Mouse (Mus musculus): Measurements from ENCODE around the gene Fbxw9. TPM values are rescaled to one million over a fixed set of nuclear protein-coding genes. Genes with fewer than 3 reads are reported as not detected.

Gene Fbxw9
- polyA plus RNA-seq, 1 experiment from 2014 or later: 50.8 TPM

GRCm38 (mm10) chr8:85043619-85044018 lies 16.2 kb upstream of the Fbxw9 start:
- Histone ChIP-seq H3K9me3 (no peaks in the 10 kb centered on the region), H3K4me2 (no peak overlapping the region), H3K9ac (no peak overlapping the region), H3K4me3 (no peak overlapping the region), H3K27me3 (no peaks in the 10 kb centered on the region), H3K36me3 (peaks cover 79% of the 10 kb centered on the region), H3K27ac (replicated peaks) (no peak overlapping the region), H3K4me1 (replicated peaks) (peaks cover 8% of the 10 kb centered on the region)
- ATAC-seq (ENCODE audit: low read depth): no peak
- 89% methylated on average over 6 of the region's 6 CpGs for WGBS

- Histone ChIP-seq H3K9me3 (no peaks in the 10 kb centered on the region), H3K4me1 (replicated peaks) (peaks cover 21% of the 10 kb centered on the region), H3K4me2 (no peak overlapping the region), H3K36me3 (peaks cover 51% of the 10 kb centered on the region), H3K27me3 (no peaks in the 10 kb centered on the region), H3K4me3 (no peak overlapping the region), H3K9ac (no peak overlapping the region), H3K27ac (replicated peaks) (no peak overlapping the region)
- WGBS: 83% methylated on average over 7 of the region's 7 CpGs
- ATAC-seq (ENCODE audit: low read depth): no peak
These were observed 2.5 kb upstream of the Fbxw9 start for GRCm38 (mm10) chr8:85057367-85057766.

- Histone ChIP-seq H3K4me3 (no peak overlapping the region), H3K4me2 (no peak overlapping the region), H3K4me1 (replicated peaks) (peaks cover 22% of the 10 kb centered on the region), H3K27me3 (no peaks in the 10 kb centered on the region), H3K9ac (no peak overlapping the region), H3K27ac (replicated peaks) (no peak overlapping the region), H3K9me3 (no peaks in the 10 kb centered on the region), H3K36me3 (peaks cover 47% of the 10 kb centered on the region)
- WGBS: 95% methylated on average over 4 of the region's 4 CpGs
- ATAC-seq (ENCODE audit: low read depth): no peak
These were observed 2.7 kb downstream of the Fbxw9 start for GRCm38 (mm10) chr8:85062603-85063002.

- Histone ChIP-seq H3K4me2 (no peak overlapping the region), H3K9me3 (no peaks in the 10 kb centered on the region), H3K36me3 (peaks cover 57% of the 10 kb centered on the region), H3K27me3 (no peaks in the 10 kb centered on the region), H3K27ac (replicated peaks) (no peak overlapping the region), H3K4me3 (no peak overlapping the region), H3K9ac (no peak overlapping the region), H3K4me1 (replicated peaks) (peaks cover 22% of the 10 kb centered on the region)
- WGBS: 49% methylated on average over 2 of the region's 2 CpGs
- ATAC-seq (ENCODE audit: low read depth): no peak
These were observed 5.4 kb downstream of the Fbxw9 start for GRCm38 (mm10) chr8:85065213-85065612.

GRCm38 (mm10) chr8:85067155-85067554 lies 7.3 kb downstream of the Fbxw9 start:
- no peak overlapping the region for H3K9ac ChIP-seq
- ATAC-seq (ENCODE audit: low read depth): no peak
- no peak overlapping the region for H3K4me3 ChIP-seq
- H3K4me2 ChIP-seq: no peak overlapping the region
- 93% methylated on average over 2 of the region's 2 CpGs for WGBS
- no peaks in the 10 kb centered on the region for H3K9me3 ChIP-seq
- H3K27ac ChIP-seq (replicated peaks): no peak overlapping the region
- no peaks in the 10 kb centered on the region for H3K27me3 ChIP-seq
- peaks cover 13% of the 10 kb centered on the region for H3K4me1 ChIP-seq (replicated peaks)
- peaks cover 57% of the 10 kb centered on the region for H3K36me3 ChIP-seq

- Histone ChIP-seq H3K36me3 (peaks cover 52% of the 10 kb centered on the region), H3K27me3 (no peaks in the 10 kb centered on the region), H3K4me2 (no peak within 1 kb of the TSS), H3K9ac (no peak within 1 kb of the TSS), H3K4me1 (replicated peaks) (peaks cover 18% of the 10 kb centered on the region), H3K9me3 (no peaks in the 10 kb centered on the region), H3K27ac (replicated peaks) (no peak within 1 kb of the TSS), H3K4me3 (no peak within 1 kb of the TSS)
- no peak for ATAC-seq (ENCODE audit: low read depth)
These were observed 8.1 kb downstream of the Fbxw9 start, which contains the start of gene Gm5741 for GRCm38 (mm10) chr8:85067982-85068381. Gm5741 (minus strand) TSS chr8:85067982.

GRCm38 (mm10) chr8:85071041-85071440 lies 11.2 kb downstream of the Fbxw9 start:
- H3K4me3 ChIP-seq: peak overlapping the region; percentile 82
- peak overlapping the region; percentile 59 for H3K4me2 ChIP-seq
- H3K9me3 ChIP-seq: no peaks in the 10 kb centered on the region
- H3K36me3 ChIP-seq: peaks cover 54% of the 10 kb centered on the region
- H3K27me3 ChIP-seq: no peaks in the 10 kb centered on the region
- peaks cover 24% of the 10 kb centered on the region for H3K4me1 ChIP-seq (replicated peaks)
- whole genome bisulfite sequencing: 83% methylated on average over 5 of the region's 5 CpGs
- H3K9ac ChIP-seq: peak overlapping the region; percentile 50; the same call in 1 of the 2 replicates
- ATAC-seq (ENCODE audit: low read depth): no peak
- peak overlapping the region; percentile 93 for H3K27ac ChIP-seq (replicated peaks)

- Histone ChIP-seq H3K9ac (peak within 1 kb of the TSS; percentile 83), H3K4me3 (peak within 1 kb of the TSS; percentile 82), H3K27me3 (no peaks in the 10 kb centered on the region), H3K4me2 (peak within 1 kb of the TSS; percentile 59), H3K4me1 (replicated peaks) (peaks cover 24% of the 10 kb centered on the region), H3K27ac (replicated peaks) (peak within 1 kb of the TSS; percentile 93), H3K9me3 (no peaks in the 10 kb centered on the region), H3K36me3 (peaks cover 54% of the 10 kb centered on the region)
- ATAC-seq (ENCODE audit: low read depth): peak; percentile 90
- WGBS: 0% methylated on average over 68 of the region's 68 CpGs
These were observed 11.8 kb downstream of the Fbxw9 start, which contains the start of gene Dhps for GRCm38 (mm10) chr8:85071514-85072281. Dhps (plus strand) TSS chr8:85071757.

- H3K4me1 ChIP-seq (replicated peaks): peaks cover 24% of the 10 kb centered on the region
- peaks cover 51% of the 10 kb centered on the region for H3K36me3 ChIP-seq
- H3K9me3 ChIP-seq: no peaks in the 10 kb centered on the region
- WGBS: 45% methylated on average over 9 of the region's 9 CpGs
- H3K27ac ChIP-seq (replicated peaks): peak overlapping the region; percentile 93
- H3K4me2 ChIP-seq: peak overlapping the region; percentile 59
- H3K9ac ChIP-seq: peak overlapping the region; percentile 83
- peak overlapping the region; percentile 82 for H3K4me3 ChIP-seq
- no peak for ATAC-seq (ENCODE audit: low read depth)
- no peaks in the 10 kb centered on the region for H3K27me3 ChIP-seq
These were observed 12.6 kb downstream of the Fbxw9 start for GRCm38 (mm10) chr8:85072364-85072929.

- Histone ChIP-seq H3K27me3 (no peaks in the 10 kb centered on the region), H3K4me2 (peak overlapping the region; percentile 59; the same call in 1 of the 2 replicates), H3K9me3 (no peaks in the 10 kb centered on the region), H3K36me3 (peaks cover 52% of the 10 kb centered on the region), H3K4me3 (no peak overlapping the region), H3K4me1 (replicated peaks) (peaks cover 24% of the 10 kb centered on the region), H3K27ac (replicated peaks) (no peak overlapping the region), H3K9ac (0 out of 2 replicates have a peak overlapping the region, but pooled peaks have one; percentile 3)
- 92% methylated on average over 15 of the region's 15 CpGs for WGBS
- no peak for ATAC-seq (ENCODE audit: low read depth)
These were observed 13.3 kb downstream of the Fbxw9 start for GRCm38 (mm10) chr8:85073041-85073612.

GRCm38 (mm10) chr8:85074167-85074566 lies 14.3 kb downstream of the Fbxw9 start:
- Histone ChIP-seq H3K4me1 (replicated peaks) (peaks cover 30% of the 10 kb centered on the region), H3K27ac (replicated peaks) (no peak overlapping the region), H3K4me3 (no peak overlapping the region), H3K9ac (no peak overlapping the region), H3K36me3 (peaks cover 51% of the 10 kb centered on the region), H3K9me3 (no peaks in the 10 kb centered on the region), H3K4me2 (no peak overlapping the region), H3K27me3 (no peaks in the 10 kb centered on the region)
- WGBS: 84% methylated on average over 10 of the region's 10 CpGs
- no peak for ATAC-seq (ENCODE audit: low read depth)

- no peaks in the 10 kb centered on the region for H3K27me3 ChIP-seq
- 94% methylated on average over 10 of the region's 10 CpGs for WGBS
- H3K4me1 ChIP-seq (replicated peaks): peaks cover 33% of the 10 kb centered on the region
- no peak overlapping the region for H3K4me3 ChIP-seq
- no peak overlapping the region for H3K4me2 ChIP-seq
- no peaks in the 10 kb centered on the region for H3K9me3 ChIP-seq
- H3K9ac ChIP-seq: no peak overlapping the region
- peaks cover 51% of the 10 kb centered on the region for H3K36me3 ChIP-seq
- H3K27ac ChIP-seq (replicated peaks): no peak overlapping the region
- no peak for ATAC-seq (ENCODE audit: low read depth)
These were observed 14.8 kb downstream of the Fbxw9 start for GRCm38 (mm10) chr8:85074617-85075016.
